Mouse (Mus musculus) forebrain, postnatal 0 days (tissue): ENCODE data around the gene D630003M21Rik. TPM values are rescaled to one million over a fixed set of nuclear protein-coding genes. Genes with fewer than 3 reads are reported as not detected.

Source experiments
- ATAC-seq: fragments of 200-750 bp; cut with Nextera tagmentation; 2 replicates; pipeline ENCODE4 v1.8.0; 2017; ENCODE audit warnings: mild to moderate bottlenecking, moderate library complexity
- DNase-seq: peaks from one replicate; pipeline ENCODE4 v3.0.0-alpha.2; 2015
- H3K27ac ChIP-seq: fragments of 300-500 bp; sonication (generic); 2 replicates; pipeline ENCODE4 v1.5.1; 2014; ENCODE audit warnings: low read depth, mild to moderate bottlenecking, antibody characterized with exemption, low read length, moderate library complexity, mixed read lengths
- H3K27me3 ChIP-seq: fragments of 300-500 bp; sonication (generic); 2 replicates; pipeline ENCODE4 v1.6.1; 2014; ENCODE audit warnings: mild to moderate bottlenecking, low read length, mixed read lengths; ENCODE audit not compliant: insufficient read depth
- H3K36me3 ChIP-seq: fragments of 300-500 bp; sonication (generic); 2 replicates; pipeline ENCODE4 v1.6.1; 2014; ENCODE audit warnings: mild to moderate bottlenecking, moderate library complexity; ENCODE audit not compliant: insufficient read depth
- H3K4me1 ChIP-seq: fragments of 300-500 bp; sonication (generic); 2 replicates; pipeline ENCODE4 v1.6.1; 2014; ENCODE audit warnings: antibody characterized with exemption; ENCODE audit not compliant: insufficient read depth
- H3K4me2 ChIP-seq: fragments of 300-500 bp; sonication (generic); 2 replicates; pipeline ENCODE4 v1.6.1; 2014; ENCODE audit warnings: low read depth, mild to moderate bottlenecking, moderate library complexity
- H3K4me3 ChIP-seq: fragments of 300-500 bp; sonication (generic); 2 replicates; pipeline ENCODE4 v1.5.1; 2014; ENCODE audit warnings: low read depth, low read length, mixed read lengths
- H3K9ac ChIP-seq: fragments of 300-500 bp; sonication (generic); 2 replicates; pipeline ENCODE4 v1.6.1; 2014; ENCODE audit warnings: mild to moderate bottlenecking
- H3K9me3 ChIP-seq: fragments of 300-500 bp; sonication (generic); 2 replicates; pipeline ENCODE4 v1.6.1; 2016; ENCODE audit warnings: low read length
- CTCF ChIP-seq: sonication (generic); IDR thresholded peaks from 2 replicates; pipeline ENCODE4 v1.5.1; 2016; ENCODE audit warnings: antibody characterized with exemption, control low read depth, low read depth
- WGBS: fragments of 180-500 bp; shearing (Covaris S2); extraction: QIAGEN DNeasy Blood & Tissue Kit; methylation state at CpG from one replicate; pipeline ENCODE4 v1.1.7; 2014; 5-methylcytosine and 5-hydroxymethylcytosine counted together
- polyA plus RNA-seq: library from polyadenylated mRNA; unstranded; fragments of >200 nt; fragmentation: Nextera tagmentation; extraction: Ambion mirVana; gene quantifications from 2 replicates; pipeline ENCODE4 v1.2.1, GENCODE M21; 2015
- total RNA-seq: library from RNA; depleted of rRNA; stranded (reverse); fragments of >200 nt; gene quantifications from 2 replicates; pipeline ENCODE4 v1.2.3, GENCODE M21; 2014

Gene D630003M21Rik
- total and polyA plus RNA-seq, 2 experiments from 2014 or later: 1.9 to 6.6 TPM

DNA sequence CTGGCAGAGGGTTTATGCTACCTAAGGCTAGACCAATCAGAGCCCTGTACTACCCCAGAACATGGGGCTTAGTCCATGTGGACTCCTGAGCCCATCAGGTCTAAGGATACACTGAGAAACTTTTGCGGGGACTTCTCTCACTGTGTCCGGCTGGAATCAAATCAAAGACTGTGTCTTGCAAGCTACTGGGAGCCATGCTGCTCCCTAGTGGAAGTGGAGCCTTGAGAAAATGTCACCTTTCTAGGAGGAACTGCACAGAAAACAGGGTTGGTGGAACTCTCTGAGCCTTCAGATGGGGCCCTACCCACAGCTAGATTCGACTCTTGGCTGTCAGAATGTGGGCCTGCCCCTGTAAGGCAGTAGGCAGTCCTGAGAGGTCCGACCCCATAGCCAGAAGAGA, 18.5 kb downstream of the D630003M21Rik start:
- WGBS: 49% methylated on average over 4 of the region's 4 CpGs
- TF ChIP-seq CTCF: no peak
- Histone ChIP-seq H3K27me3 (no peaks in the 10 kb centered on the region), H3K4me1 (no peaks in the 10 kb centered on the region), H3K9ac (no peak overlapping the region), H3K9me3 (no peaks in the 10 kb centered on the region), H3K36me3 (no peaks in the 10 kb centered on the region), H3K4me2 (no peak overlapping the region), H3K4me3 (no peak overlapping the region), H3K27ac (no peak overlapping the region)
- DNase-seq (no peak), ATAC-seq (no peak)

DNA sequence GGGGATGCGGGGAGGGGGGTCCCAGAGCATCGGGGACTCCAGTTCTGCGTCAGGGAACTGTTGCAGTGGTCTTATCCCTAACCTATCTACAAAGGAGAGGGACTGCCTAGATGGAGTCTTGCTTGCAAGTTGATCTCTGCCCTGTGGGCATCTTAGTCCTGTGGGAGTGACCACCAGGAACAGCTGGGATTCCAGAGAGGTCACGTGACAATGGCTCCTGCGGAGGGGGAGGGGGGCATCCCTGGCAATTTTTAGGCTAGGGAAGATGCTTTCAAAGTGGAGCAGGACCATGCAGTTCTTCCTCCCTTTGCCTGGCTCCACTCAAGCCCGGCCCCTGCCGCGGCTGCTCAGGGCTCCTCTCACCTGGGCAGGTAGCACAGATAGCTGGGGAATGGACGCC, 19.2 kb downstream of the D630003M21Rik start:
- no peak for DNase-seq
- Histone ChIP-seq H3K4me1 (no peaks in the 10 kb centered on the region), H3K4me2 (no peak overlapping the region), H3K27ac (no peak overlapping the region), H3K9me3 (no peaks in the 10 kb centered on the region), H3K36me3 (no peaks in the 10 kb centered on the region), H3K4me3 (no peak overlapping the region), H3K27me3 (no peaks in the 10 kb centered on the region), H3K9ac (no peak overlapping the region)
- ATAC-seq: no peak
- TF ChIP-seq CTCF: no peak
- WGBS: 74% methylated on average over 9 of the region's 9 CpGs

DNA sequence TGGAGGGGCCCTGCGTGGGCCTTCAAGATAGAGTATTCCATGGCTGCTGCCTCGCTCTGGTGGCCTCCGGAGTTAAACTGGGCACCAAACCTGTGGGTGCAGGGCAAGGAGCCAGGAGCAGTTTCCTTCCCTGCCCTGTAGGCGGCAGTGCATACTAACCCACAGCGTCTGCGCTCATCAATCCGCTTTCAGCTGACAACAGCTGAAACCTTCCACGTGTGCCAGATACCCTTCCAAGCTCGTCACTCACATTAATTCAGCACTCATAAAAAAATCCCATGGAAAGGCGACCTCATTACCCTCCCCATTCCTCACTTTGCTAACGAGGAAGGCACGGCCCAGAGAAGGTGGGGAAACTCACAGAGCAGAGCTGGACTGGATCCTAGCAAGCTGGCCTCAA, 21.2 kb downstream of the D630003M21Rik start:
- no peak overlapping the region for H3K27ac ChIP-seq
- no peaks in the 10 kb centered on the region for H3K4me1 ChIP-seq
- no peak overlapping the region for H3K9ac ChIP-seq
- H3K27me3 ChIP-seq: no peaks in the 10 kb centered on the region
- peak; percentile 60; the same call in 1 of the 2 replicates for ATAC-seq
- no peak overlapping the region for H3K4me2 ChIP-seq
- peak; percentile 86 for DNase-seq
- no peak overlapping the region for H3K4me3 ChIP-seq
- H3K36me3 ChIP-seq: no peaks in the 10 kb centered on the region
- 6% methylated on average over 12 of the region's 12 CpGs for WGBS
- no peaks in the 10 kb centered on the region for H3K9me3 ChIP-seq
- peak; percentile 93 for TF ChIP-seq CTCF

DNA sequence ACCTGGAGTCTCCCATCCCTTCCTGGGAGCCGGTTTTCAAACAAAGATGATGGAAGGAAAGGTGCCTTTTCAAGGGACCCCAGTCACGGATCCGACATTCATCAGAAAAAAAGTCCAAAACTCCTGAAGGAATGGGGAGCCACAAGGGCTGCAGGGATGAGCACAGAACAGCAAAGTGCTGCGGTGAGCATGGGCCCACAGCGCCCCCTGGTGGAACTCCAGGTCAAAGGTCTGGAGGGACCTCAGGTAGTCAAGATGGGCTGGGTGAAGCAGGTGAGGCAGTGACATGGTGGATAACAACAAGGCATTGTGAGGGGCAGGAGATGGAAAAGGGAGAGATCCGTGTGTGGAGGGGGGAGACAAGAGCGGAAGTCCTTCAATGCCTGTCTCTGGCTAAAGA, 24.9 kb downstream of the D630003M21Rik start:
- peak; percentile 84 for DNase-seq
- Histone ChIP-seq H3K27me3 (no peaks in the 10 kb centered on the region), H3K4me3 (no peak overlapping the region), H3K27ac (no peak overlapping the region), H3K4me2 (no peak overlapping the region), H3K36me3 (no peaks in the 10 kb centered on the region), H3K9ac (no peak overlapping the region), H3K9me3 (no peaks in the 10 kb centered on the region), H3K4me1 (no peaks in the 10 kb centered on the region)
- peak; percentile 99 for TF ChIP-seq CTCF
- ATAC-seq: peak; percentile 78
- WGBS: 8% methylated on average over 7 of the region's 7 CpGs

DNA sequence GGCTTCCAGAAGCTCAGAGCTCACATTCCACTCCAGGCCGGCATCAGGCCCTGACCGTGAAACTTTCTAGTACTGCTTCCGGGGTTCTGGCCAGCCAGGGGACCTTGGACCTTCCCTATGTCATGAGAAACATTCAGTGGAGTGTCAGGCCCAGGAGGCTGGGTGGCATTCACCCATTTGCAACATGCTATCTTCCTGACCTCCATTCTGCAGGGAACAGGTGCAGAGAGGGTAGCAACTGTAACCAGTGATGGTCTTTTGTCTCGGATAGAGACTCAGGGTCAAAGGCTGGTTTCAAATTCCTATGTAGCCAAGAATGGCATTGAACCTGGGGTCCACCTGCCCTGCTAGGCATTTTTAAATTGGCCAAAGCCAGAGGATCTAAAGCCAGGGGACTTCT, 25.3 kb downstream of the D630003M21Rik start:
- Histone ChIP-seq H3K27me3 (no peaks in the 10 kb centered on the region), H3K9me3 (no peaks in the 10 kb centered on the region), H3K4me2 (no peak overlapping the region), H3K4me1 (no peaks in the 10 kb centered on the region), H3K27ac (no peak overlapping the region), H3K9ac (no peak overlapping the region), H3K4me3 (no peak overlapping the region), H3K36me3 (no peaks in the 10 kb centered on the region)
- DNase-seq (no peak), ATAC-seq (no peak)
- no peak for TF ChIP-seq CTCF
- 84% methylated on average over 4 of the region's 4 CpGs for WGBS

DNA sequence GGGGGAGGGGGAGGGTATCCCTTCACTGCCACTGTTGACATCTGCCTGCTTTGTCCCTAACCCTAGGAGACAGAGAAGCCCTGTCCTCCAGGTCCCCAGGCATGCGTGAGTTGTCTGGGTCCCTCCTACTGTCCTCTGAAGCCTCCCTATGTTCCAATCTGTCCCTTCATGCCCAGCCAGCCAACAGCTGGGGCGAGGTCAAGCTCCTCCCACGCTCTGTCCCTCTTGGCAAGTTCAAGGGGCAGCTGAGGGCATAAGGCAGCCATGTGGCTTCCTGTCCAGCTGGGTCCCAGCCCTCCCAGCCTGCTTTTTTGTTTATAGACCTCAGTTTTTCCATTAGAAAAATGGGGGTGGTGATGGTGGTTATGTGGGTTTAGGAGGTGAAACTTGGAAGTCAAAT, 29.7 kb downstream of the D630003M21Rik start:
- whole genome bisulfite sequencing: 73% methylated on average over 3 of the region's 3 CpGs
- H3K36me3 ChIP-seq: no peaks in the 10 kb centered on the region
- no peaks in the 10 kb centered on the region for H3K27me3 ChIP-seq
- no peak overlapping the region for H3K27ac ChIP-seq
- no peak overlapping the region for H3K9ac ChIP-seq
- no peak for TF ChIP-seq CTCF
- no peak overlapping the region for H3K4me2 ChIP-seq
- no peak overlapping the region for H3K4me3 ChIP-seq
- DNase-seq (no peak), ATAC-seq (no peak)
- H3K4me1 ChIP-seq: no peaks in the 10 kb centered on the region
- no peaks in the 10 kb centered on the region for H3K9me3 ChIP-seq

DNA sequence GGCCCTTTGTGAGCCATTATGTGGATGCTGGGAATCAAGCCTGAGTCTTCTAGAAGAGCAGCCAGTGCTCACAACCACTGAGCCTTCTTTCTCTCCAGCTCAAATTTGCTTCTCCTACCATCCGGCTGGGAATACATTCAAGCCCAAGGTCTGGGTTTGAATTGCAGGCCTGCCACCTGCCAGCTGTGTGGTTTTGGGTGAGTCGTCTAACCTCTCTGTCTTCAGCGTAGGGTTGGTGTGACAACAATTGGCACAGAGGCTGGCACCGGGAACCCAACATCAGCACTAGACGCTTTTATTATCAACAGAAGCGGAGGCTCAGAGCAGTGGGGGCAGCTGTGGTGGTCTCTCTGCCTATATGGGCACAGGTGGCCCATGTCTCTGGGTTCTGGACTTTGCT, 30.2 kb downstream of the D630003M21Rik start:
- DNase-seq: no peak
- no peak overlapping the region for H3K27ac ChIP-seq
- WGBS: 89% methylated on average over 6 of the region's 6 CpGs
- H3K9ac ChIP-seq: no peak overlapping the region
- H3K27me3 ChIP-seq: no peaks in the 10 kb centered on the region
- no peak overlapping the region for H3K4me3 ChIP-seq
- TF ChIP-seq CTCF: no peak
- ATAC-seq: no peak
- H3K4me1 ChIP-seq: no peaks in the 10 kb centered on the region; the same call in 1 of the 2 replicates
- no peaks in the 10 kb centered on the region for H3K36me3 ChIP-seq
- no peak overlapping the region for H3K4me2 ChIP-seq
- no peaks in the 10 kb centered on the region for H3K9me3 ChIP-seq

DNA sequence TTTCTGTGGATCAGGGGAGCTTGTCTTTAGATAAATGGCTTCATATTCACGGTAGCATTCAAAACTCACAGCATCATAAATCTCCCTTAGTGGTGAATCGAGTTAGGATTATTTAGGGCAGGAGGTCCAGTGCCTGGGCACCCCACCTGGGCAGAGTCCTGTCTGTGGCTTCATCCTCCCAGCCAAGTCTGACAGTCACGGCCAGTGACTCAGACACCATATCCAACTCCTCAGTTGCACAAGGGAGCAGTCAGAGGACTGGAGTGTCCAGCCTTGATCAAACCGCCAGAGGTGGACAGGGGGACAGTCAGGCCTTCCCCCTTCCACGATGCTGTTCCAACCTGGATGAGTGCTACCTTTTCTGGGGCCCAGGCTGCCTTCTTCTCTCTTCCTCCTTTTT, 31.1 kb downstream of the D630003M21Rik start:
- H3K9ac ChIP-seq: no peak overlapping the region
- H3K27ac ChIP-seq: no peak overlapping the region
- no peaks in the 10 kb centered on the region for H3K27me3 ChIP-seq
- no peaks in the 10 kb centered on the region for H3K9me3 ChIP-seq
- H3K4me3 ChIP-seq: no peak overlapping the region
- no peak for ATAC-seq
- TF ChIP-seq CTCF: no peak
- H3K4me2 ChIP-seq: no peak overlapping the region
- no peak for DNase-seq
- WGBS: 84% methylated on average over 5 of the region's 5 CpGs
- H3K36me3 ChIP-seq: no peaks in the 10 kb centered on the region
- no peaks in the 10 kb centered on the region; the same call in none of the 2 replicates for H3K4me1 ChIP-seq
